Mouse (Mus musculus): ENCODE measurements around the gene Gm27235. TPM values are rescaled to one million over a fixed set of nuclear protein-coding genes. Genes with fewer than 3 reads are reported as not detected.
"Not testable (repeated sequence)": the region's sequence is repeated elsewhere in the genome, so short reads cannot be mapped to it uniquely, and the experiment has no call there.

Gm27235 gene
- not detected for total RNA-seq (2021)
- long read RNA-seq, experiment 1, result 0 reads
- long read RNA-seq, experiment 2, result 0 reads

DNA sequence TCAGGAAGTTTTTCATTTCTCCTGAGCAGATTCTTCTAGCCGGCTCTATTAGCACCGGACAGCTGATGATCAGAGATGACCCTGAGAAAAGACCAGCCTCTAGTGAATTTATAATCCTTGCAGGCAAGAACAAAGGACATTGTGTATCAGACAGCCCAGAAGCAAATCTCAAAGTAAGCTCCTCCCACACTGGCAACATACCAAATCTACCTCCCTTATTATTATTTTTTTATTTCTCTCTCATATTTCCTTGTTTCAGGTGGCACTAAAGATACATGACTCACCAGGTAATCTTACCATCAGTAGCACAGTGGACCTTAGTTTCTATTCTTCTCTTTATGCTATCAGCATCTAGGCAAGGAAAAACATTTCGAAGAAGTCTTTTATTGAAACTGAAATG lies at the start of gene Gm27235, which contains the start of gene D730048I06Rik:
TSS of gene Gm27235 (minus strand) at position 101 of the 400 bp plus-strand sequence.
TSS of gene D730048I06Rik (minus strand) at position 112 of the 400 bp plus-strand sequence.
- DNase-seq, result no peak

DNA sequence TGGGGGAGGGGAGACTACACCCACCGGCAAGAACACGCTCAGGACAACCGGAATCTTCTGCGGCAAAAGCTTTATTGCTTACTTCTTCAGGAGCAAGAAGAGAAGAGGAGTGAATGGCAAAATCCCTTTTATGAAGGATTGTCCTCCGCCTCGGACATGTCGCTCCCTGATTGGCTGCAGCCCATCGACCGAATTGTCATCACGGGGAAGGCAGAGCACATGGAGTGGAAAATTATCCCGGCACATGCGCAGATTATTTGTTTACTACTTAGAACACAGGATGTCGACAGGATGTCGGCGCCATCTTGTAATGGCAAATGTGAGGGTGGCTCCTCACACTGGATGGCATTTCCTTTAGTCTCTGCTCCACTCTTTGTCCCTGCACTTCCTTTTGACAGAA lies 28.0 kb upstream of the Gm27235 start:
- DNase-seq, result not testable (repeated sequence)

DNA sequence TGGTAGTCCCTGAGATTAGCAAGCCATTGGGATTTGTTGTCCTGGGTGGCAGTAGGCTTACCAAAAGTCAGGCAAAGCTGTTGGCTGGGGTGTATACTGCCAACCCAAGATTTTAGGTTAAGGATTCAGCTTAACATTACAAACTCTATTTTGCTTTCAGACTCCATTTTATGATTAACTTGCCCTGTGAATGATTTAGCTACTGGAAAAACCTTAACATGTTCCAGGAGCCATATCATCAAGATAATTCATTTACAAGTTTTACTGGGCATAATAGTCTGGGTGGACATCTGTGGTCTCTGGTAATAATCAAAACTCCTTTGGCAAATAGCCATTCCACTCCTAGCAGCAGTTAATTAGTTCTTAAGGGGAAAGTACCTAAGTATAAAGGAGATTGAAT lies 8.2 kb upstream of the Gm27235 start:
- no peak for DNase-seq

DNA sequence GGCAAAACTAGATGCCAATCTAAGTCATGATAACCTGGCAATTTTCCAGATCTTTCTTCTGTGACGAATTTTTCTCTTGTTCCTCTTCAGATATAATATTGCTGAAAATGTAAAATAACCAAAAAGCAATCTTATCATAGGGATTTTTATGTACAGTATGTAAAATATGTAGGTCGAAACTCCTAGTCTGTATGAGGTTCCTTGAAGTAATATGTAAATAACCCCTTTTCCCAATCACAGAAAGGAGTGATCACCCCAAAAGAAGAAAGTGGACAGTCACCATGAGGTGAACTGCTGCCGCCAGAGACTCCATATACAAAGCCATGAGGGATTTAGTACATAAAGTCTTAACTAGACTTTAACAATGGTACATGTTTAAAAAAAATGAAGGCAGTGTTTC lies 11.9 kb downstream of the Gm27235 start, which contains the start of gene Gm17727:
TSS of gene Gm17727 (minus strand) at position 101 of the 400 bp plus-strand sequence.
- DNase-seq, result no peak

DNA sequence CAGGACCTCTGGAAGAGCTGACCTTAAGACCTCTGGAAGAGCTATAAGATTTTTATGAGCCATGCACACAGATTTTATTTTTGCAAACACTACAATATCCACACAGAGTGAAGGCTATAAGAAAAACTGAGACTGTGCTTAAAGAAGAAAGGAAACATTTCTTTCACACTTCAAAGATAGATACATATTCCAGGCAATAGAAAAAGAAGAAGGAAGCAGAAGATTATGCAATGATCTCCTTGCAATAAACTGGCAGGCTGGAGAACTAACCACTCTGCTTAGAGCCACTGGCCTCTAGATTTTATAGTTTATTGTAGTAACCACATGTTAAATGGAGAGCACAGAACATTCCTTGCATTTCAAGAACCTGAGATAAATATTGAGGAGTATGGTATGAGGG lies 33.1 kb downstream of the Gm27235 start:
- DNase-seq, result no peak

DNA sequence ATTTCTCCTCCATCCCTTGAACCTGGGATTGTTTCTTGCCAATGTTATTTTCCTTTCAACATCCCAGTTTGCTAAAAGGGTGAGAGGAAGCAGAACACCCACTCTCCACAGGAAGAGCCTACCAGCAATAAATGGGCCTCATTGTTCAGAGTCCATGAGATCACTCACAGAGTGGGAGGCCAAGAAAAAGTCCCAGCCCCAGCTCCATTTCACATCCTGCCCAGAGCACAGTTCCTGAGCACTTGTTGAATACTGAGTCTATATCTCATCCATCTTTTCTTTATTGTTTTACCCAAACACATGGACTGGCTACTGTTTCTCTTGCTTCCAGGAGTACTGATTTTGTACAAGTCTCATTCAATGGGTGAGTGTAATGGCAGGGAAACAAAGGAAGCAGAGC lies 49.2 kb downstream of the Gm27235 start, which contains the start of gene Gm17677:
TSS of gene Gm17677 (plus strand) at position 301 of the 400 bp plus-strand sequence.
- DNase-seq, result no peak

Other genes starting within 250 kb of the Gm27235 start
- gene Ddx25, start 231.6 kb downstream of the Gm27235 start, total RNA-seq (2021), result not detected
- gene Pus3, start 231.5 kb downstream of the Gm27235 start, total RNA-seq (2021), result 1 to 10 TPM; 7.0 to 9.2 TPM
- gene Pate2, start 219.8 kb downstream of the Gm27235 start, total RNA-seq (2021), result not detected
- 1 to 10 TPM; 1.0 to 1.1 TPM for gene Hyls1, start 219.7 kb downstream of the Gm27235 start, total RNA-seq (2021)
- not detected for gene Pate4, start 178.2 kb downstream of the Gm27235 start, total RNA-seq (2021)
- not detected for gene Pate3, start 141.9 kb downstream of the Gm27235 start, total RNA-seq (2021)
- gene Pate1, start 102.7 kb downstream of the Gm27235 start, total RNA-seq (2021), result not detected
- gene Gm17677, start 49.1 kb downstream of the Gm27235 start, total RNA-seq (2021), result not detected
- not detected for gene Gm17727, start 12.0 kb downstream of the Gm27235 start, total RNA-seq (2021)
- not detected for gene D730048I06Rik, start within 50 bp of the Gm27235 start, total RNA-seq (2021)
- not detected for gene 9230110F15Rik, start 54.0 kb upstream of the Gm27235 start, total RNA-seq (2021)
- gene 9230113P08Rik, start 118.3 kb upstream of the Gm27235 start, total RNA-seq (2021), result not detected